Mouse (Mus musculus): ENCODE measurements at regions not wholly inside any gene's neighbourhood (a gene's known extent, or its start where the extent isn't known, plus 50 kb on each side); places are given as distances from the start of the nearest gene placed in this dataset.

DNA sequence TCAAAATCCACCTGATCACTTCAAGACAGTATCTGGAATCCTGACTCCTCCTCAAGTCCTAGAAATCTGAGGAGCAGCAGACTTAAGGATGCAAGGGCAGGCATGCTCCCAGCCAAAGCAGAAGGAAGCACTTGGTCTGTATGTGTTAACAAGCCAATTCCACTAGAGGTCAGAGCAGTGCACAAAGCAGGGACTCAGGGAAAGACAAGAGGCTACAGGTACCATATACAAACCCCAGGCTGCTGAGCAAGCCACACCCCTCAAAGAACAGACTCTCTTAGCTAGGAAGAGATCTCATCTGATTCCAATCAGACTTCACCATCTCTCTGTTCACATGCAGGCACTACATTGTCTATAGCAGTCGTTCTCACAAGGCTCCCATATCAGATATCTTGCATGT, 99.6 kb upstream of the Clint1 start:
- ATAC-seq (ENCODE audit: low FRiP score) (peak; percentile 63; the same call in 1 of the 2 replicates), DNase-seq (ENCODE audit: low spot score) (peak; percentile 48)
- Histone ChIP-seq H3K27me3 (ENCODE audit: control insufficient read depth, insufficient read depth, low read length) (no peaks in the 10 kb centered on the region), H3K9ac (ENCODE audit: low read depth, low read length) (no peak overlapping the region), H3K27ac (ENCODE audit: low read depth, low read length) (no peak overlapping the region), H3K4me2 (replicated peaks; ENCODE audit: low read depth, low read length) (no peak overlapping the region), H3K4me1 (replicated peaks; ENCODE audit: control insufficient read depth, insufficient read depth, low read length) (no peaks in the 10 kb centered on the region), H3K36me3 (ENCODE audit: control insufficient read depth, insufficient read depth, low read length) (no peaks in the 10 kb centered on the region), H3K4me3 (ENCODE audit: low read depth, low read length) (no peak overlapping the region), H3K9me3 (ENCODE audit: control insufficient read depth, low read length) (no peaks in the 10 kb centered on the region)
- WGBS: 61% methylated on average over 1 of the region's 1 CpGs

DNA sequence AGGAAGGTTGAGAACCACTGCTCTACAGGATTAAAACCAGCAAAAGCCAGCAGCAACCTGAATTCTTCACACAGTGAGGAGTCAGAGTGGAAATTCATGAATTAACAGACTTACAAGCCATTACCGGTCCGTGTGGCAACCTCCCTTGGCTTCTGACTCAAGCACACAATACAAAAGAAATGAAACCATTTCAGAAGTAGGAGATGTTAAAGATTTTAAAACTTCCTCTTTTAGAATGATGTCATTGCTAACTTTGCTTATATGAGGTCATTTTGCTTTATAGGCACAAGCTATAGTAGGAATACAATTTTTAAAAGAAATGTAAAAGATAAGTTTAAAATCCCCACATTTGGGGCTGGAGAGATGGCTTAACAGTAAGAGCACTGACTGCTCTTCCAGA, 99.1 kb upstream of the Clint1 start:
- no peak for ATAC-seq (ENCODE audit: low FRiP score)
- DNase-seq (ENCODE audit: low spot score): no peak
- Histone ChIP-seq H3K9me3 (ENCODE audit: control insufficient read depth, low read length) (no peaks in the 10 kb centered on the region), H3K27ac (ENCODE audit: low read depth, low read length) (no peak overlapping the region), H3K36me3 (ENCODE audit: control insufficient read depth, insufficient read depth, low read length) (no peaks in the 10 kb centered on the region), H3K4me2 (replicated peaks; ENCODE audit: low read depth, low read length) (no peak overlapping the region), H3K9ac (ENCODE audit: low read depth, low read length) (no peak overlapping the region), H3K4me1 (replicated peaks; ENCODE audit: control insufficient read depth, insufficient read depth, low read length) (no peaks in the 10 kb centered on the region), H3K4me3 (ENCODE audit: low read depth, low read length) (no peak overlapping the region), H3K27me3 (ENCODE audit: control insufficient read depth, insufficient read depth, low read length) (no peaks in the 10 kb centered on the region)
- WGBS: 72% methylated on average over 2 of the region's 2 CpGs

DNA sequence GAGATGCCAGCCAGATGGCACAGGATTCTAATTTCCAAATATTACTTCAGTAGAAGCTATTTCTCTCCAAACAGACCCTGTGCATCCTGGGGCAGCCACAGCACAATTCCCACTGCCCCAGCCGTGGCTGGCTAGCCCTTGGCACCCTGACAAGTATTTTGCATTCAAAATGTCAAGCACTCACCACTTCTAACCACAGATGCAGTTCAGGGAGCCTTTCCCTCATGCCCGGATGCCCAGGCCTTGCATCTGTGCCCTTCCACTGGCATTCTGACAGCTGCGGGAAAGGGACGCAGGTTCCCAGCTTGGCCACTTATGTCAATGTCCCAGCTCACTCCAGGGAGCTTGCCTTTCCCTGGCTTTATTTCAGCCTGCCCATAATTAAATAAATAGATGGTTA, 84.8 kb upstream of the Clint1 start:
- H3K4me1 ChIP-seq (replicated peaks; ENCODE audit: control insufficient read depth, insufficient read depth, low read length): no peaks in the 10 kb centered on the region
- no peak overlapping the region for H3K9ac ChIP-seq (ENCODE audit: low read depth, low read length)
- ATAC-seq (ENCODE audit: low FRiP score) (no peak), DNase-seq (ENCODE audit: low spot score) (no peak)
- no peak overlapping the region for H3K4me2 ChIP-seq (replicated peaks; ENCODE audit: low read depth, low read length)
- no peak overlapping the region for H3K4me3 ChIP-seq (ENCODE audit: low read depth, low read length)
- H3K27ac ChIP-seq (ENCODE audit: low read depth, low read length): no peak overlapping the region
- no peaks in the 10 kb centered on the region for H3K27me3 ChIP-seq (ENCODE audit: control insufficient read depth, insufficient read depth, low read length)
- H3K9me3 ChIP-seq (ENCODE audit: control insufficient read depth, low read length): no peaks in the 10 kb centered on the region
- H3K36me3 ChIP-seq (ENCODE audit: control insufficient read depth, insufficient read depth, low read length): no peaks in the 10 kb centered on the region
- WGBS: 82% methylated on average over 4 of the region's 4 CpGs

GRCm38 (mm10) chr11:45782435-45782834, 69.4 kb upstream of the Clint1 start:
- H3K27me3 ChIP-seq (ENCODE audit: control insufficient read depth, insufficient read depth, low read length): no peaks in the 10 kb centered on the region
- no peaks in the 10 kb centered on the region for H3K4me1 ChIP-seq (replicated peaks; ENCODE audit: control insufficient read depth, insufficient read depth, low read length)
- H3K36me3 ChIP-seq (ENCODE audit: control insufficient read depth, insufficient read depth, low read length): no peaks in the 10 kb centered on the region
- no peak for DNase-seq (ENCODE audit: low spot score)
- ATAC-seq (ENCODE audit: low FRiP score): no peak
- H3K27ac ChIP-seq (ENCODE audit: low read depth, low read length): no peak overlapping the region
- no peak overlapping the region for H3K9ac ChIP-seq (ENCODE audit: low read depth, low read length)
- 89% methylated on average over 4 of the region's 4 CpGs for WGBS
- no peak overlapping the region for H3K4me2 ChIP-seq (replicated peaks; ENCODE audit: low read depth, low read length)
- H3K9me3 ChIP-seq (ENCODE audit: control insufficient read depth, low read length): no peaks in the 10 kb centered on the region
- H3K4me3 ChIP-seq (ENCODE audit: low read depth, low read length): no peak overlapping the region

DNA sequence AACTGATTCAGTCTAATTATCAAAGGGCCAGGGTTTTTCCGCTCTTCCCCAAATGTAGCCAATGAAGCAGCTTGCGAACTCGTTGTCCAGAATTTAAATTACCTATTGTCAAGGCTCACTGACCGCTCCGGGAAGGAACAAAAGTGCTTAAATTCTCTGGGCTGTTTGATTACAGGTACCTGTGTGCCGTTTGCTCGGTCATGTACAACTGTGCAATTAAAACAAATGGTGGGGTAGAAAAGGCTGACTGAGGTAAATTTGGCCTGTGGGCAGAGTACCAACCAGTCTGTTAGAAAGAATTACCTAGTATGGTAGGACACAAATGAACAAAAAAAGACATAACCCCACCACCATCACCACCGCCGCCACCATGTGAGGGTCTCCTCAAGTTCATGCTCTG, 66.0 kb upstream of the Clint1 start:
- no peaks in the 10 kb centered on the region for H3K27me3 ChIP-seq (ENCODE audit: control insufficient read depth, insufficient read depth, low read length)
- ATAC-seq (ENCODE audit: low FRiP score) (no peak), DNase-seq (ENCODE audit: low spot score) (no peak)
- H3K27ac ChIP-seq (ENCODE audit: low read depth, low read length): no peak overlapping the region
- H3K9ac ChIP-seq (ENCODE audit: low read depth, low read length): no peak overlapping the region
- H3K36me3 ChIP-seq (ENCODE audit: control insufficient read depth, insufficient read depth, low read length): no peaks in the 10 kb centered on the region
- H3K9me3 ChIP-seq (ENCODE audit: control insufficient read depth, low read length): no peaks in the 10 kb centered on the region
- 85% methylated on average over 9 of the region's 9 CpGs for WGBS
- no peak overlapping the region for H3K4me3 ChIP-seq (ENCODE audit: low read depth, low read length)
- H3K4me1 ChIP-seq (replicated peaks; ENCODE audit: control insufficient read depth, insufficient read depth, low read length): no peaks in the 10 kb centered on the region
- H3K4me2 ChIP-seq (replicated peaks; ENCODE audit: low read depth, low read length): no peak overlapping the region

DNA sequence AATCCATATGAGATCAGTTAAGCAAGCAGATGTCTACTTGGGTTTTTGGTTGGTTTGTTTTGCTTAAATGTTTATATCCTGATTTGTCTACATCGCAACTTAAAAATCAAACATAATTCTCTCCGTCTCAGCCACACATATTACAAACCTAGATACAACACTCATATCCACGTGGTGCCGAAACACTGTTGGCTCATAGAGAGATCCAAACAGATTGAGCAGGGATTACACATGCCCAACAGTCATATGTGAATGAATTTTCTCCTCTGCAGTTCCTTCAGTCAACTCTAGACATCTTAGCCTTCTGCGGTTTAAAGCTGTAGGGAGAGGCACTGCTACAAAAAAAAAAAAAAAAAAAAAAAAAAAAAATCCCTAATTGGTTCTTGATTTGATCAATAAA, 64.4 kb upstream of the Clint1 start:
- no peak overlapping the region for H3K4me2 ChIP-seq (replicated peaks; ENCODE audit: low read depth, low read length)
- WGBS: 93% methylated on average over 5 of the region's 5 CpGs
- no peak overlapping the region for H3K27ac ChIP-seq (ENCODE audit: low read depth, low read length)
- H3K27me3 ChIP-seq (ENCODE audit: control insufficient read depth, insufficient read depth, low read length): no peaks in the 10 kb centered on the region
- no peak overlapping the region for H3K9ac ChIP-seq (ENCODE audit: low read depth, low read length)
- ATAC-seq (ENCODE audit: low FRiP score) (no peak), DNase-seq (ENCODE audit: low spot score) (no peak)
- no peaks in the 10 kb centered on the region for H3K36me3 ChIP-seq (ENCODE audit: control insufficient read depth, insufficient read depth, low read length)
- no peak overlapping the region for H3K4me3 ChIP-seq (ENCODE audit: low read depth, low read length)
- H3K4me1 ChIP-seq (replicated peaks; ENCODE audit: control insufficient read depth, insufficient read depth, low read length): no peaks in the 10 kb centered on the region
- no peaks in the 10 kb centered on the region for H3K9me3 ChIP-seq (ENCODE audit: control insufficient read depth, low read length)

DNA sequence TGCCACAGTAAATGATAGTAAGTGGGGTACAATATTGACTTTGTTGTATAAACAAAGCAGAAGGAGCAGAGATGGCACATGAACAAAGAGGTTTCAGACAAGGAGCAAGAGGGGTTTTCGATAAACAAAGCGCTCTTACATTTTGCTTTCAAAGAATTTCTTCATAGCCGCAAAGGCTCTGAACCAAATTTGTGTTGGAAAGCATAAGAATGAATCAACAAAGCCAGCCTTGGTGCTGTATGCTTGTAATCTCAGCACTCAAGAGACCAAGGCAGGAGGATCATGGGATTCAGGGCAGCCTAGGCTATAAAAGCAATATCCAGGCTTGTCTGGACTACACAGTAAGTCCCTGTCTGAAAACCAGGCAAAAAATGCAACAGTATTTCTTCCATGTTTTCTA, 62.0 kb upstream of the Clint1 start:
- ATAC-seq (ENCODE audit: low FRiP score): no peak

DNA sequence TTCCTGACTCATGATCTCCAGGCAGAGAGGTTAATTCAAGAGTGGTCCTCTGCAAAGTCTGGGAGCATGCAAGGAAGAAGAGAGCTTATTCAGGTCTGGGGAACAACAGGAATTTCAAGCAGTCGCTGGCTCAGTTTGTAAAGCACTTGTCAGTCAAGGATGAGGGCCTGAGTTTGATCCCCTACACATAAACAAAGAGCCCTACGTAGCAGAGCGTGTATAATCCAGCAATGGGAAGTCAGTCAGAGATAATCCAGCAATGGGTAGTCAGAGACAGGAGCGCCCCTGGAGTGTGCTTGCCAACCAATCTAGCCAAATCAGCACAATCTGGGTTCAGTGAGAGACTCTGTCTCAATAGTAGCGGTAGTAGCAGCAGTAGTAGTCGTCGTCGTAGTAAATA, 61.3 kb upstream of the Clint1 start:
- WGBS: 77% methylated on average over 8 of the region's 8 CpGs
- Histone ChIP-seq H3K9me3 (ENCODE audit: control insufficient read depth, low read length) (no peaks in the 10 kb centered on the region), H3K27me3 (ENCODE audit: control insufficient read depth, insufficient read depth, low read length) (no peaks in the 10 kb centered on the region), H3K4me2 (replicated peaks; ENCODE audit: low read depth, low read length) (no peak overlapping the region), H3K4me1 (replicated peaks; ENCODE audit: control insufficient read depth, insufficient read depth, low read length) (no peaks in the 10 kb centered on the region), H3K9ac (ENCODE audit: low read depth, low read length) (no peak overlapping the region), H3K4me3 (ENCODE audit: low read depth, low read length) (no peak overlapping the region), H3K27ac (ENCODE audit: low read depth, low read length) (no peak overlapping the region), H3K36me3 (ENCODE audit: control insufficient read depth, insufficient read depth, low read length) (no peaks in the 10 kb centered on the region)
- no peak for ATAC-seq (ENCODE audit: low FRiP score)
- DNase-seq (ENCODE audit: low spot score): no peak

More for the DNA sequence above, 62.0 kb upstream of the Clint1 start:
- no peak overlapping the region for H3K9ac ChIP-seq (ENCODE audit: low read depth, low read length)
- WGBS: 87% methylated on average over 3 of the region's 3 CpGs
- H3K9me3 ChIP-seq (ENCODE audit: control insufficient read depth, low read length): no peaks in the 10 kb centered on the region
- no peak for DNase-seq (ENCODE audit: low spot score)
- H3K27ac ChIP-seq (ENCODE audit: low read depth, low read length): no peak overlapping the region
- H3K4me2 ChIP-seq (replicated peaks; ENCODE audit: low read depth, low read length): no peak overlapping the region
- no peaks in the 10 kb centered on the region for H3K36me3 ChIP-seq (ENCODE audit: control insufficient read depth, insufficient read depth, low read length)
- H3K4me3 ChIP-seq (ENCODE audit: low read depth, low read length): no peak overlapping the region
- no peaks in the 10 kb centered on the region for H3K4me1 ChIP-seq (replicated peaks; ENCODE audit: control insufficient read depth, insufficient read depth, low read length)
- H3K27me3 ChIP-seq (ENCODE audit: control insufficient read depth, insufficient read depth, low read length): no peaks in the 10 kb centered on the region

DNA sequence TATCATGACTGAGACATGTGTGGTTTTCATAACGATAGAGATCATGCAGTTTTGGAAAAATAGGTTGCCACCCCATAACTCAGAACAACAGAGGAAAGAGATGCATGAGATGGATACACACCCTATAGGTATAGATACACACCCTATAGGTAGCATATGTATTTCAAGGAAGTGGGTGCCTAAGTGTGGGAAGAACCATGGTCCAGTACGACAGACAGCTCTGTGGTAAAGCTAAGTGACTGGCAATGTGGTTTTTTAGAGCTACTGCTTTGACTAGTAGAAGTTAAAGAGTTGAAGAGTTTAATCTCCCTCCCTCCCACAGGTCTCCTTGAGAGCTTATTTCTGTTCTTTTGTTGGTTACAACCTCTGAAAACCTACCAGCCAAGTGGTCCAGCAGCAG, 60.2 kb upstream of the Clint1 start:
- H3K4me1 ChIP-seq (replicated peaks; ENCODE audit: control insufficient read depth, insufficient read depth, low read length): no peaks in the 10 kb centered on the region
- WGBS: 90% methylated on average over 2 of the region's 2 CpGs
- no peak overlapping the region for H3K27ac ChIP-seq (ENCODE audit: low read depth, low read length)
- H3K4me2 ChIP-seq (replicated peaks; ENCODE audit: low read depth, low read length): no peak overlapping the region
- no peaks in the 10 kb centered on the region for H3K27me3 ChIP-seq (ENCODE audit: control insufficient read depth, insufficient read depth, low read length)
- H3K36me3 ChIP-seq (ENCODE audit: control insufficient read depth, insufficient read depth, low read length): no peaks in the 10 kb centered on the region
- H3K9ac ChIP-seq (ENCODE audit: low read depth, low read length): no peak overlapping the region
- H3K4me3 ChIP-seq (ENCODE audit: low read depth, low read length): no peak overlapping the region
- ATAC-seq (ENCODE audit: low FRiP score) (no peak), DNase-seq (ENCODE audit: low spot score) (no peak)
- H3K9me3 ChIP-seq (ENCODE audit: control insufficient read depth, low read length): no peaks in the 10 kb centered on the region

All from hindbrain, embryonic 11.5 days (tissue).